Mouse (Mus musculus): ENCODE measurements around the gene Il25.
A peak's percentile ranks its signal among the peaks of the same experiment; 100 is the strongest.
"Not testable (repeated sequence)": the region's sequence is repeated elsewhere in the genome, so short reads cannot be mapped to it uniquely, and the experiment has no call there.

The Il25 gene

GRCm38 (mm10) chr14:54951587-54951986, 19.1 kb downstream of the Il25 start:
- DNase-seq (ENCODE audit: low read depth, low spot score): no peak

- DNase-seq (ENCODE audit: low read depth, low spot score): no peak
Observed at GRCm38 (mm10) chr14:54953664-54954206, 21.2 kb downstream of the Il25 start.

- DNase-seq (ENCODE audit: low read depth, low spot score): no peak
Observed at GRCm38 (mm10) chr14:54954474-54954873, 22.0 kb downstream of the Il25 start.

GRCm38 (mm10) chr14:54955481-54955880, 23.0 kb downstream of the Il25 start:
- DNase-seq (ENCODE audit: low read depth, low spot score): no peak

GRCm38 (mm10) chr14:54956533-54956932, 24.0 kb downstream of the Il25 start:
- peak; percentile 83 for DNase-seq (ENCODE audit: low read depth, low spot score)

GRCm38 (mm10) chr14:54958503-54958902, 26.0 kb downstream of the Il25 start:
- no peak for DNase-seq (ENCODE audit: low read depth, low spot score)

GRCm38 (mm10) chr14:54959197-54959596, 26.7 kb downstream of the Il25 start:
- no peak for DNase-seq (ENCODE audit: low read depth, low spot score)

- not testable (repeated sequence) for DNase-seq (ENCODE audit: low read depth, low spot score)
Observed at GRCm38 (mm10) chr14:54959853-54960613, 27.5 kb downstream of the Il25 start.

- DNase-seq (ENCODE audit: low read depth, low spot score): no peak
Observed at GRCm38 (mm10) chr14:54960769-54961168, 28.3 kb downstream of the Il25 start.

GRCm38 (mm10) chr14:54961487-54961886, 29.0 kb downstream of the Il25 start:
- no peak for DNase-seq (ENCODE audit: low read depth, low spot score)

GRCm38 (mm10) chr14:54962714-54963113, 30.2 kb downstream of the Il25 start:
- DNase-seq (ENCODE audit: low read depth, low spot score): no peak

- DNase-seq (ENCODE audit: low read depth, low spot score): no peak
Observed at GRCm38 (mm10) chr14:54963727-54964126, 31.2 kb downstream of the Il25 start.

- DNase-seq (ENCODE audit: low read depth, low spot score): no peak
Observed at GRCm38 (mm10) chr14:54965044-54965443, 32.5 kb downstream of the Il25 start.

GRCm38 (mm10) chr14:54965631-54966030, 33.1 kb downstream of the Il25 start:
- no peak for DNase-seq (ENCODE audit: low read depth, low spot score)

- no peak for DNase-seq (ENCODE audit: low read depth, low spot score)
Observed at GRCm38 (mm10) chr14:54966320-54966977, 34.0 kb downstream of the Il25 start, which contains the start of gene Myh6. TSS of gene Myh6 (minus strand) at chr14:54966927.

GRCm38 (mm10) chr14:54967874-54968273, 35.4 kb downstream of the Il25 start:
- DNase-seq (ENCODE audit: low read depth, low spot score): no peak

- no peak for DNase-seq (ENCODE audit: low read depth, low spot score)
Observed at GRCm38 (mm10) chr14:54968344-54968743, 35.8 kb downstream of the Il25 start.

GRCm38 (mm10) chr14:54972786-54973185, 40.3 kb downstream of the Il25 start:
- peak; percentile 25 for DNase-seq (ENCODE audit: low read depth, low spot score)

- no peak for DNase-seq (ENCODE audit: low read depth, low spot score)
Observed at GRCm38 (mm10) chr14:54974068-54974791, 41.7 kb downstream of the Il25 start.

GRCm38 (mm10) chr14:54976633-54977032, 44.1 kb downstream of the Il25 start, which contains the start of gene Gm17428:
TSS of gene Gm17428 (plus strand) at chr14:54976933.
- DNase-seq (ENCODE audit: low read depth, low spot score): no peak

- no peak for DNase-seq (ENCODE audit: low read depth, low spot score)
Observed at GRCm38 (mm10) chr14:54978664-54979063, 46.2 kb downstream of the Il25 start.

GRCm38 (mm10) chr14:54981934-54982333, 49.4 kb downstream of the Il25 start:
- DNase-seq (ENCODE audit: low read depth, low spot score): no peak
